Mouse (Mus musculus) heart, postnatal 4 days (tissue): ENCODE measurements around the gene Aco1. TPM values are rescaled to one million over a fixed set of nuclear protein-coding genes. Genes with fewer than 3 reads are reported as not detected.

Experiments used
- DNase-seq: peaks from one replicate; pipeline ENCODE4 v3.0.0; 2021
- total RNA-seq, 2 experiments: library from RNA; stranded (reverse); gene quantifications; 2 replicates each; pipeline ENCODE4 v1.2.3; 2021

The Aco1 gene
- total RNA-seq, 2 experiments from 2014 or later, result 42.6 to 43.5 TPM

- DNase-seq, result peak; percentile 28
These were observed 75.5 kb downstream of the Aco1 start for GRCm38 (mm10) chr4:40218382-40218781.

- no peak for DNase-seq
These were observed 77.6 kb downstream of the Aco1 start for GRCm38 (mm10) chr4:40220437-40220836.

- no peak for DNase-seq
These were observed 78.3 kb downstream of the Aco1 start for GRCm38 (mm10) chr4:40221004-40221760.

GRCm38 (mm10) chr4:40221876-40222585, 79.2 kb downstream of the Aco1 start:
- DNase-seq, result no peak

- no peak for DNase-seq
These were observed 83.2 kb downstream of the Aco1 start for GRCm38 (mm10) chr4:40226095-40226494.

- DNase-seq, result no peak
These were observed 84.2 kb downstream of the Aco1 start for GRCm38 (mm10) chr4:40227131-40227530.

GRCm38 (mm10) chr4:40227886-40228285, 85.0 kb downstream of the Aco1 start:
- DNase-seq, result no peak

- no peak for DNase-seq
These were observed 86.8 kb downstream of the Aco1 start for GRCm38 (mm10) chr4:40229723-40230122.

- no peak for DNase-seq
These were observed 90.3 kb downstream of the Aco1 start for GRCm38 (mm10) chr4:40233062-40233664.

- DNase-seq, result no peak
These were observed 91.4 kb downstream of the Aco1 start for GRCm38 (mm10) chr4:40234256-40234655.

- DNase-seq, result no peak
These were observed 93.9 kb downstream of the Aco1 start for GRCm38 (mm10) chr4:40236829-40237228.

GRCm38 (mm10) chr4:40238483-40239408, 95.9 kb downstream of the Aco1 start:
- peak; percentile 65 for DNase-seq

- DNase-seq, result peak; percentile 23
These were observed 96.8 kb downstream of the Aco1 start, which contains the start of gene Ddx58 for GRCm38 (mm10) chr4:40239409-40240271. TSS of gene Ddx58 (minus strand) at chr4:40239828.

GRCm38 (mm10) chr4:40240272-40240744, 97.4 kb downstream of the Aco1 start:
- DNase-seq, result no peak

GRCm38 (mm10) chr4:40241928-40242327, 99.0 kb downstream of the Aco1 start:
- no peak for DNase-seq

- no peak for DNase-seq
These were observed 100.1 kb downstream of the Aco1 start for GRCm38 (mm10) chr4:40243006-40243405.

- no peak for DNase-seq
These were observed 101.2 kb downstream of the Aco1 start for GRCm38 (mm10) chr4:40244035-40244434.
